Mouse (Mus musculus) right cerebral cortex, postnatal 14 days (tissue): ENCODE measurements around the gene Acta2.

Source experiments
- DNase-seq: peaks from one replicate; pipeline ENCODE4 v3.0.0; 2022

Acta2 gene

GRCm38 (mm10) chr19:34268991-34269390, 13.6 kb upstream of the Acta2 start:
- DNase-seq, result no peak

- no peak for DNase-seq
Observed at GRCm38 (mm10) chr19:34265604-34266193, 10.3 kb upstream of the Acta2 start.

- DNase-seq, result no peak
Observed at GRCm38 (mm10) chr19:34262273-34262974, 7.0 kb upstream of the Acta2 start.

GRCm38 (mm10) chr19:34256936-34257335, 1.5 kb upstream of the Acta2 start:
- no peak for DNase-seq

- DNase-seq, result no peak
Observed at GRCm38 (mm10) chr19:34256149-34256548, 759 bp upstream of the Acta2 start.

- DNase-seq, result no peak
Observed at GRCm38 (mm10) chr19:34254101-34254879, 1.1 kb downstream of the Acta2 start.

- DNase-seq, result no peak
Observed at GRCm38 (mm10) chr19:34252450-34252849, 2.9 kb downstream of the Acta2 start.

GRCm38 (mm10) chr19:34251900-34252299, 3.5 kb downstream of the Acta2 start:
- DNase-seq, result no peak

GRCm38 (mm10) chr19:34250621-34251020, 4.8 kb downstream of the Acta2 start:
- no peak for DNase-seq

GRCm38 (mm10) chr19:34248558-34248957, 6.8 kb downstream of the Acta2 start:
- DNase-seq, result no peak

GRCm38 (mm10) chr19:34244056-34244455, 11.3 kb downstream of the Acta2 start:
- DNase-seq, result peak; percentile 29

- no peak for DNase-seq
Observed at GRCm38 (mm10) chr19:34242925-34243324, 12.5 kb downstream of the Acta2 start.

GRCm38 (mm10) chr19:34241247-34241915, 14.0 kb downstream of the Acta2 start:
- no peak for DNase-seq

GRCm38 (mm10) chr19:34240273-34241039, 14.9 kb downstream of the Acta2 start:
- DNase-seq, result no peak

- DNase-seq, result no peak
Observed at GRCm38 (mm10) chr19:34237746-34238145, 17.6 kb downstream of the Acta2 start.

- no peak for DNase-seq
Observed at GRCm38 (mm10) chr19:34236049-34236448, 19.3 kb downstream of the Acta2 start.

GRCm38 (mm10) chr19:34233944-34234343, 21.4 kb downstream of the Acta2 start:
- peak; percentile 80 for DNase-seq

- no peak for DNase-seq
Observed at GRCm38 (mm10) chr19:34232326-34232725, 23.1 kb downstream of the Acta2 start.

GRCm38 (mm10) chr19:34231596-34231995, 23.8 kb downstream of the Acta2 start:
- DNase-seq, result no peak

GRCm38 (mm10) chr19:34222805-34223204, 32.6 kb downstream of the Acta2 start:
- DNase-seq, result no peak

GRCm38 (mm10) chr19:34220732-34221380, 34.5 kb downstream of the Acta2 start:
- no peak for DNase-seq
